Mouse (Mus musculus): ENCODE results near the gene Sav1.

DNA sequence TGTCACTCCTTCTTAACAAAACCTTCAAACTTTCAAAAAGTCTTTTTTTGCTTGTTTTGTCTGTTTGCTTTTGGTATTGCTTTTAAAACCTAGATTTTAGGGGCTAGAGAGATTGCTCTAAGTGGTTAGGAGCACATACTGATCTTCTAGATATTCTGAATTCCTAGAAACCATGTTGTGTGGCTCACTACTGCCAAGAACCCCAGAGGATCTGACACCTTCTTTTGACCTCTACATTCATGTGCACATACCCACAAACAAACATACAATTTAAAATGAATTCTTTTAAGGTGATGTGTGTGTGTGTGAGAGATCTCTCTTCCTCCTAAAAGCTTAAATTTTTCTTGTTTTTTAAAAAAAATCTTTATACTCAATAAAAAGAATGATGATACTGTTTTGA is 39.4 kb upstream of the Sav1 start:
- TF ChIP-seq POLR2A (IDR thresholded peaks at IDR 0.05; ENCODE audit: insufficient read depth, low read length) = no peak
- no peak for TF ChIP-seq CTCF (IDR thresholded peaks at IDR 0.05; ENCODE audit: low read depth, low read length)
